Mouse (Mus musculus) C2C12 (cell line): ENCODE measurements around the gene Fcer2a.

ENCODE experiments used
- CEBPB ChIP-seq: IDR thresholded peaks from one replicate; pipeline ENCODE4 v1.6.1; 2011; ENCODE audit warnings: low read depth, mild to moderate bottlenecking, control low read depth, moderate library complexity
- CTCF ChIP-seq: IDR thresholded peaks from one replicate; pipeline ENCODE4 v1.5.1; 2011; ENCODE audit not compliant: control insufficient read depth, insufficient read depth, insufficient read length
- FOSL1 ChIP-seq: IDR thresholded peaks from one replicate; pipeline ENCODE4 v1.8.0; 2011; ENCODE audit warnings: mild to moderate bottlenecking, low read length; ENCODE audit not compliant: poor library complexity, insufficient read depth, severe bottlenecking
- MAX ChIP-seq: IDR thresholded peaks from one replicate; pipeline ENCODE4 v1.6.1; 2011; ENCODE audit warnings: mild to moderate bottlenecking, control low read depth
- MYOD1 ChIP-seq: IDR thresholded peaks from one replicate; pipeline ENCODE4 v1.6.1; 2011; ENCODE audit warnings: low read depth; ENCODE audit not compliant: control insufficient read depth, insufficient read length
- MYOG ChIP-seq: IDR thresholded peaks from one replicate; pipeline ENCODE4 v1.6.1; 2011; ENCODE audit not compliant: control insufficient read depth, insufficient read length; ENCODE audit errors: extremely low read depth
- USF1 ChIP-seq: IDR thresholded peaks from one replicate; pipeline ENCODE4 v1.6.1; 2011; ENCODE audit warnings: low read depth, mild to moderate bottlenecking, control low read depth, moderate library complexity

DNA sequence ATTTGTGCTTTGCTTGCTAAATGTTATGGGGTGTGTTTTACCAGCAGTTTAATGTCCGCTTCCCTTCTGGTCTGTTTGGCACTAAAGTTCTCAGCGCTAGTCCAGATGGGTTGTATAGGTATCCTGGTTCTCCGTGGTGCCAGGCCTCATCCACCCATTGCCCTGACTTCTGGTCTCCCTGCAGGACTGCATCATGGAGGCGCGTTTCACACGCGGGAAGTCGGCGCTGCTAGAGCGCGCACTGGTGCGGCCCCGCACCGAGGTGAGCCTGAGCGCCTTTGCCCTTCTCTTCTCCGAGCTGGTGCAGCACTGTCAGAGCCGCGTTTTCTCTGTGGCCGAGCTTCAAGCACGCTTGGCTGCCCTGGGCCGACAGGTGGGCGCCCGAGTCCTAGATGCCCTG, 15.1 kb downstream of the Fcer2a start:
- no peak for TF ChIP-seq CTCF
- TF ChIP-seq MYOG = no peak
- no peak for TF ChIP-seq MAX
- no peak for TF ChIP-seq FOSL1
- TF ChIP-seq USF1 = no peak
- no peak for TF ChIP-seq MYOD1
- TF ChIP-seq CEBPB = no peak
